Mouse (Mus musculus) cerebral cortex, adult 2 months (tissue): ENCODE data around the gene Gm21915.

Experiments used
- WGBS: fragments of 180-500 bp; shearing (Covaris S2); methylation state at CpG from one replicate; pipeline ENCODE4 v1.1.7; 2018; 5-methylcytosine and 5-hydroxymethylcytosine counted together

Gene Gm21915

DNA sequence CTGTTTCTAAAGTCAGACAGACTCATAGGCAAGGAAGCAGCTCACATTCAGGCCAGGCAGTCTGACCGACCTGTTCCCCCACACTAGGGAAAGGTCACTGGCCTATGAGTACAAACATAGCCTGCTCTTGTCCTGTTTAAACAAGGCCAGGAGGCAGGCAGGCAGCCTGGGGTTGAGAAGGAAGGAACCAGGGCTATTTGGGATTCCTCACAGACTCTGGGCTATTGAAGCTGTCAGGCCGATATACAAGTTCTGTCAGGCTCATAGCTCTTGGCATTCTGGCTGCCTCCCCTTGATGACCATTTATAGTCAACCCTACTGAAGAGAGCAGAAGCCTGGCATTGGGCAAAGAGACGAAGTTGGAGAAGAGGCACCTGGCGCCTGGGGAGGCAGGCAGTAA is 41.2 kb downstream of the Gm21915 start:
- 71% methylated on average over 4 of the region's 4 CpGs for WGBS

- 53% methylated on average over 18 of the region's 18 CpGs for WGBS
These were observed 46.9 kb downstream of the Gm21915 start for GRCm38 (mm10) chr9:40717182-40717874.

DNA sequence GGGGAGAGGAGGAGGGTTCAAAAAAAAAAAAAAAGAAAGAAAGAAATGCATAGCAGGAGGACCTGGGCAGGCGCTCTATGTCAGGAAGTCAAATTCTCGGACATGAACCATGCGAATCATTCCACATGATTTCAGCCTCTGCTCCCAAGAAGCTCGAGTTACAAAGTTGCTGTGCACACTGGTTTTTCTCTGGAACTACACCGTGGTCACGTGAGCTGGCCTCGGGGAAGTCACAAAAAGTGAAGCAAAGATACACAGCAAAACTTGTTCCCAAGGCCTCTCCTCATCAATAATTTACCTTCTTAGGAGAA is 47.4 kb downstream of the Gm21915 start:
- 58% methylated on average over 7 of the region's 7 CpGs for WGBS
